Mouse (Mus musculus) MEL (cell line): ENCODE results near the gene Mnd1.

Experiments used
- CTCF ChIP-seq, 3 experiments: IDR thresholded peaks in 2 of 3; conservative IDR thresholded peaks in 1 of 3; 2 replicates each; pipeline ENCODE4 v1.5.1; 2011 to 2012; ENCODE audit warnings: low read length in 3 of 3, low read depth in 2 of 3, mild to moderate bottlenecking in 2 of 3, improper control_type of control experiment in 1 of 3, inconsistent platforms in 1 of 3, mixed read lengths in 1 of 3, moderate library complexity in 1 of 3; ENCODE audit not compliant: control insufficient read depth in 1 of 3, insufficient read depth in 1 of 3, poor library complexity in 1 of 3, severe bottlenecking in 1 of 3
- NELFE ChIP-seq: IDR thresholded peaks from 2 replicates; pipeline ENCODE4 v1.6.1; 2011; ENCODE audit warnings: low read depth, low read length, improper control_type of control experiment
- POLR2AphosphoS5 ChIP-seq: IDR thresholded peaks from 2 replicates; pipeline ENCODE4 v1.6.1; 2012; ENCODE audit warnings: low read depth, borderline replicate concordance, mild to moderate bottlenecking, inconsistent platforms, low read length, moderate library complexity, mixed read lengths
- TAL1 ChIP-seq: IDR thresholded peaks from 2 replicates; pipeline ENCODE4 v1.6.1; 2012; ENCODE audit warnings: mild to moderate bottlenecking, inconsistent platforms, low read length, moderate library complexity, mixed read lengths
- TCF12 ChIP-seq: IDR thresholded peaks from 2 replicates; pipeline ENCODE4 v1.6.1; 2014; ENCODE audit warnings: low read depth, mild to moderate bottlenecking, inconsistent platforms, low read length, improper control_type of control experiment, moderate library complexity

DNA sequence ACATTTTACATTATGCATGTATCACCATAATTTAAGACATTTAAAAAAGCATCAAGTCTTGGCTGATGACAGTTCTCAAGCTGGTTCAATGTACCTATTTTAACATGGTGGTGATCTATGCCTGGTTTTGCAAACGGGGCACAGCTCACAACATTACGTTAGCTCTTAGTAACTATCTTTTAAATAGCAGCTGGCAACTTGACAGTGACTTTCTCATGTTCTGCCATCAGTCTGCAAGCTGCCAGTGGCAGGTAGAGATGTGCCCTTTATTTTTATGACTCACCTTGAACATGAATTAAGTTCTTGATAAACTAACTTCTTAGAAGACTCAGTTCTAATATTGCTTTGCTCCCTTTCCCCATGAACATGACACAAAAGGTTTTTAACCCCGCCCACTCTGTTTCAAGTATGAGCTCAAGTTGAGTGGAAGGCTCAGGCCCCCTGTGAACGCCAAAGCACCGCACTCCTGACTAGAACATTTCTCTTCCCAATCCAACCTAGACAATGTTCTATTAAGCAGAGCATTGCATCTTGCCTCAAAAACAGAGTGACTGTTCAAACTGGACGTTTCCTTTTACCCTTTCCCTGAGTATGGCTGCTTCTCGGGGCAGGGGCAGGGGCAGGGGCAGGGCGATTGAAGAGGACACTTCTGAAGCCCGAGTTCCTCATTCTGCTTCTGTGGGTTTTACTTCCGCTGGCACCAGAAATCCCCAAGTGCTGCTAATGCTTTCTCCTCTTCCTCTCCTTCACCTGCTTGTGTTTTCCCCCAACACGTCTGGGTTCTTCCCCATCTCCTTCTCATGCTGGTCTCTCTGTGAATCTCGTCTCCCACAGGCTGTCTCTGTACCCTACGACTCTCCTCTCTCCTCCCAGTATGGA lies 86.5 kb downstream of the Mnd1 start:
- TF ChIP-seq POLR2AphosphoS5 (no peak), TCF12 (no peak), TAL1 (no peak), CTCF (IDR thresholded peaks at IDR 0.05 in 2 of 3, conservative IDR thresholded peaks at IDR 0.05 in 1 of 3; ENCODE audit: control insufficient read depth in 1 of 3, insufficient read depth in 1 of 3, low read depth in 2 of 3, low read length in 3 of 3, poor library complexity in 1 of 3, severe bottlenecking in 1 of 3) (no peak), NELFE (no peak)
